Mouse (Mus musculus): ENCODE results near the gene Trove2. TPM values are rescaled to one million over a fixed set of nuclear protein-coding genes. Genes with fewer than 3 reads are reported as not detected.

The Trove2 gene
- 1.9 TPM for polyA plus RNA-seq (2012; fragmentation: generic; extraction: Trizol)

GRCm38 (mm10) chr1:143776446-143777411 lies at the start of gene Trove2, which contains the start of gene Uchl5:
Gene Trove2 (minus strand): TSS chr1:143777068.
Gene Uchl5 (plus strand): TSS chr1:143777272.
- Histone ChIP-seq H3K36me3 (ENCODE audit: control insufficient read depth, insufficient read depth) (no peaks in the 10 kb centered on the region), H3K4me2 (ENCODE audit: low read depth) (peak within 1 kb of the TSS; percentile 89), H3K79me2 (ENCODE audit: control insufficient read depth, insufficient read depth) (peaks cover 68% of the 10 kb centered on the region), H3K27me3 (ENCODE audit: control insufficient read depth, insufficient read depth, insufficient read length) (no peaks in the 10 kb centered on the region), H3K4me3 (peak within 1 kb of the TSS; percentile 74), H3ac (ENCODE audit: control insufficient read depth, insufficient read length) (peak within 1 kb of the TSS; percentile 36)
- no peak for TF ChIP-seq REST (IDR thresholded peaks at IDR 0.05; ENCODE audit: insufficient read depth, insufficient read length)
- peak; percentile 89 for TF ChIP-seq POLR2AphosphoS2 (IDR thresholded peaks at IDR 0.05; ENCODE audit: insufficient read length, low read depth)
- peak; percentile 48 for TF ChIP-seq SRF (IDR thresholded peaks at IDR 0.05; ENCODE audit: control insufficient read depth, insufficient read length, low read depth)
- TF ChIP-seq CEBPB (IDR thresholded peaks at IDR 0.05; ENCODE audit: insufficient read depth, poor library complexity, severe bottlenecking): no peak
- TF ChIP-seq TCF3 (IDR thresholded peaks at IDR 0.05; ENCODE audit: insufficient read length, low read depth): peak; percentile 25
- no peak for TF ChIP-seq MAX (IDR thresholded peaks at IDR 0.05; ENCODE audit: low read depth)
- TF ChIP-seq TCF12 (IDR thresholded peaks at IDR 0.05; ENCODE audit: insufficient read depth, poor library complexity, severe bottlenecking): peak; percentile 15
- peak in 2 of 3 experiments; percentile 85 to 91 for TF ChIP-seq MYOD1 (IDR thresholded peaks at IDR 0.05; ENCODE audit: control insufficient read depth in 1 of 3, insufficient read length in 2 of 3, low read depth in 2 of 3)
- TF ChIP-seq POLR2A (IDR thresholded peaks at IDR 0.05; ENCODE audit: insufficient read length, low read depth): peak; percentile 80
- peak; percentile 52 for TF ChIP-seq USF1 (IDR thresholded peaks at IDR 0.05; ENCODE audit: low read depth)
- TF ChIP-seq MYOG (IDR thresholded peaks at IDR 0.05; ENCODE audit: control insufficient read depth in 1 of 3, insufficient read depth in 1 of 3, insufficient read length in 2 of 3, low read depth in 2 of 3): peak in 2 of 3 experiments; percentile 91 to 93
- TF ChIP-seq E2F4 (IDR thresholded peaks at IDR 0.05; ENCODE audit: insufficient read depth): peak; percentile 81

DNA sequence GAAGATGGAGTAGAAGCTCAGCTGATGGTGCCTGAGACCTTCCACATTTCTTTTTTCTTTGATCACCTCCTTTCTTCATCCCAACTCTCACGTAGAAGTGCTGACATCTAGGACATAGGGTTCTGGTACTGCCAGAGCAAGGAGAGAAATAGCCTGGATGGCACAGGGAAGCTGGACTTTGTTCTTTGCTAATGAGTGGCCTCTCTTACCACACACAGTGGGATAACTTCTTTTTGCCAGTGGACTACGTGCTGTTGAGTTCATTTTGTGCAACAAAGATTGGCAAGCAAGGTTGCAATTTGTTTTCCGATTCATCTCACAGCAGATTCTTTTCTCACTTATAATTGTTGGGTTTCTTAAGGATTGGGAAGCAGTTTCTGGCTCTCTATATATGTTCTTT lies 45.8 kb upstream of the Trove2 start:
- Histone ChIP-seq H3ac (ENCODE audit: control insufficient read depth, insufficient read length) (no peak overlapping the region), H3K27me3 (ENCODE audit: control insufficient read depth, insufficient read depth, insufficient read length) (no peaks in the 10 kb centered on the region), H3K4me3 (no peak overlapping the region), H3K79me2 (ENCODE audit: control insufficient read depth, insufficient read depth) (no peaks in the 10 kb centered on the region), H3K36me3 (ENCODE audit: control insufficient read depth, insufficient read depth) (no peaks in the 10 kb centered on the region), H3K4me2 (ENCODE audit: low read depth) (no peak overlapping the region)
- TF ChIP-seq MYOG (IDR thresholded peaks at IDR 0.05; ENCODE audit: control insufficient read depth in 1 of 3, insufficient read depth in 1 of 3, insufficient read length in 2 of 3, low read depth in 2 of 3) (no peak), REST (IDR thresholded peaks at IDR 0.05; ENCODE audit: insufficient read depth, insufficient read length) (no peak), SRF (IDR thresholded peaks at IDR 0.05; ENCODE audit: control insufficient read depth, insufficient read length, low read depth) (no peak), MAX (IDR thresholded peaks at IDR 0.05; ENCODE audit: low read depth) (no peak), E2F4 (IDR thresholded peaks at IDR 0.05; ENCODE audit: insufficient read depth) (no peak), TCF3 (IDR thresholded peaks at IDR 0.05; ENCODE audit: insufficient read length, low read depth) (no peak), USF1 (IDR thresholded peaks at IDR 0.05; ENCODE audit: low read depth) (no peak), MYOD1 (IDR thresholded peaks at IDR 0.05; ENCODE audit: control insufficient read depth in 1 of 3, insufficient read length in 2 of 3, low read depth in 2 of 3) (no peak), TCF12 (IDR thresholded peaks at IDR 0.05; ENCODE audit: insufficient read depth, poor library complexity, severe bottlenecking) (no peak), POLR2A (IDR thresholded peaks at IDR 0.05; ENCODE audit: insufficient read length, low read depth) (no peak), POLR2AphosphoS2 (IDR thresholded peaks at IDR 0.05; ENCODE audit: insufficient read length, low read depth) (no peak), CEBPB (IDR thresholded peaks at IDR 0.05; ENCODE audit: insufficient read depth, poor library complexity, severe bottlenecking) (no peak)

DNA sequence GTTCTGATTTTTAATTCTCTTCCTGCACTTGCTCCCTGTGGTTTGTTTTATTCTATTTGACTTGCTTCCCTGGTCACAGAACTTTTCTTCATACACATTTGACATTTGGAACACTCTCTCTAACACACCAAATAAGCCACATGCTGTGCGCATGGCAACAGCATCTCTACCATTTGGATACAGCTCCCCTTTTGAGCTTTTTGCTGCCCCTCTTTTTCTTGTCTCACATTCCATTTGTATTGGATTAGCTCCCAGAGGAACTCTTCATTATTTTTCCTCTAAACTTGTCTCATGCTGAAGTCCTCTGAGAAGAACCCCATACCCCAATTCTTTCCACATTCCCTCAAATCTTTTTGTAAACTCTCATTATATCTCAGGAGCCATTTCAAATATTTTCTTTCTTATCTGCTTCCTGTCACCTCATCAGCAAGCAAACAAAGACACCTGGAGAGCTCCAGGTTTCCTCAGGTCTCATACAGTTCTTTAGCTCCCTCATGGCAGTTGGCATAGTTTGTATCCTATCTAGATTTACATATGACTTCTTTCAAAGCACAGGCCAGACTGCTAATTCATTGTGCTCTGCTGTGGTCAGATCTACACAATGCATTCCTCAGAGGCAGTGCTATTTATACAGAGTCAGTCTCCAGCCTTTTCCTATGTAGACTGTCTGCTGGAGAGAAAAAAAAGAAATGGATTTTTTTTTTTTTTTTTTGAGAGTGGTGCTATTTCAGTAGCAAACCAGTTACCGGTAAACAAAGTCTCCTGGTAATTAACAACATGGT lies 43.4 kb upstream of the Trove2 start:
- Histone ChIP-seq H3K36me3 (ENCODE audit: control insufficient read depth, insufficient read depth) (no peaks in the 10 kb centered on the region), H3ac (ENCODE audit: control insufficient read depth, insufficient read length) (no peak overlapping the region), H3K4me2 (ENCODE audit: low read depth) (no peak overlapping the region), H3K4me3 (no peak overlapping the region), H3K79me2 (ENCODE audit: control insufficient read depth, insufficient read depth) (no peaks in the 10 kb centered on the region), H3K27me3 (ENCODE audit: control insufficient read depth, insufficient read depth, insufficient read length) (no peaks in the 10 kb centered on the region)
- TF ChIP-seq POLR2AphosphoS2 (IDR thresholded peaks at IDR 0.05; ENCODE audit: insufficient read length, low read depth): no peak
- no peak for TF ChIP-seq USF1 (IDR thresholded peaks at IDR 0.05; ENCODE audit: low read depth)
- TF ChIP-seq CEBPB (IDR thresholded peaks at IDR 0.05; ENCODE audit: insufficient read depth, poor library complexity, severe bottlenecking): no peak
- TF ChIP-seq MYOD1 (IDR thresholded peaks at IDR 0.05; ENCODE audit: control insufficient read depth in 1 of 3, insufficient read length in 2 of 3, low read depth in 2 of 3): no peak
- TF ChIP-seq MAX (IDR thresholded peaks at IDR 0.05; ENCODE audit: low read depth): no peak
- TF ChIP-seq MYOG (IDR thresholded peaks at IDR 0.05; ENCODE audit: control insufficient read depth in 1 of 3, insufficient read depth in 1 of 3, insufficient read length in 2 of 3, low read depth in 2 of 3): no peak
- TF ChIP-seq TCF3 (IDR thresholded peaks at IDR 0.05; ENCODE audit: insufficient read length, low read depth): no peak
- TF ChIP-seq REST (IDR thresholded peaks at IDR 0.05; ENCODE audit: insufficient read depth, insufficient read length): no peak
- TF ChIP-seq E2F4 (IDR thresholded peaks at IDR 0.05; ENCODE audit: insufficient read depth): no peak
- TF ChIP-seq POLR2A (IDR thresholded peaks at IDR 0.05; ENCODE audit: insufficient read length, low read depth): no peak
- no peak for TF ChIP-seq SRF (IDR thresholded peaks at IDR 0.05; ENCODE audit: control insufficient read depth, insufficient read length, low read depth)
- no peak for TF ChIP-seq TCF12 (IDR thresholded peaks at IDR 0.05; ENCODE audit: insufficient read depth, poor library complexity, severe bottlenecking)

Data from myocyte (in vitro differentiated cells).